Mouse (Mus musculus) kidney, embryonic 15.5 days (tissue): ENCODE results near the gene Cmklr1. TPM values are rescaled to one million over a fixed set of nuclear protein-coding genes. Genes with fewer than 3 reads are reported as not detected.

Experiments
- ATAC-seq: fragments of 200-750 bp; cut with Nextera tagmentation; replicated peaks from 2 replicates; pipeline ENCODE4 v1.8.0; 2017; ENCODE audit warnings: moderate TSS enrichment; ENCODE audit not compliant: low FRiP score
- H3K27ac ChIP-seq: fragments of 300-500 bp; sonication (generic); 2 replicates; pipeline ENCODE4 v1.5.1; 2015; ENCODE audit warnings: mild to moderate bottlenecking, inconsistent platforms
- H3K27me3 ChIP-seq: fragments of 300-500 bp; sonication (generic); 2 replicates; pipeline ENCODE4 v1.6.1; 2015; ENCODE audit warnings: inconsistent platforms
- H3K36me3 ChIP-seq: fragments of 300-500 bp; sonication (generic); 2 replicates; pipeline ENCODE4 v1.6.1; 2015; ENCODE audit warnings: inconsistent platforms
- H3K4me1 ChIP-seq: fragments of 300-500 bp; sonication (generic); 2 replicates; pipeline ENCODE4 v1.6.1; 2015; ENCODE audit warnings: inconsistent platforms
- H3K4me2 ChIP-seq: fragments of 300-500 bp; sonication (generic); 2 replicates; pipeline ENCODE4 v1.6.1; 2015; ENCODE audit warnings: moderate library complexity, mild to moderate bottlenecking, inconsistent platforms
- H3K4me3 ChIP-seq: fragments of 300-500 bp; sonication (generic); replicated peaks from 2 replicates; pipeline ENCODE4 v1.5.1; 2015; ENCODE audit warnings: mild to moderate bottlenecking, inconsistent platforms
- H3K9ac ChIP-seq: fragments of 300-500 bp; sonication (generic); 2 replicates; pipeline ENCODE4 v1.6.1; 2015; ENCODE audit warnings: mild to moderate bottlenecking, inconsistent platforms
- H3K9me3 ChIP-seq: fragments of 300-500 bp; sonication (generic); replicated peaks from 2 replicates; pipeline ENCODE4 v1.6.1; 2016; ENCODE audit warnings: inconsistent platforms
- WGBS: fragments of 180-500 bp; shearing (Covaris S2); methylation state at CpG from one replicate; pipeline ENCODE4 v1.1.7; 2015; ENCODE audit warnings: mixed read lengths; 5-methylcytosine and 5-hydroxymethylcytosine counted together
- polyA plus RNA-seq: library from polyadenylated mRNA; unstranded; fragments of >200 nt; fragmentation: Nextera tagmentation; extraction: Ambion mirVana; gene quantifications from 2 replicates; pipeline ENCODE4 v1.2.1, GENCODE M21; 2015

The Cmklr1 gene
- polyA plus RNA-seq, 1 experiment from 2014 or later, result 5.0 TPM

DNA sequence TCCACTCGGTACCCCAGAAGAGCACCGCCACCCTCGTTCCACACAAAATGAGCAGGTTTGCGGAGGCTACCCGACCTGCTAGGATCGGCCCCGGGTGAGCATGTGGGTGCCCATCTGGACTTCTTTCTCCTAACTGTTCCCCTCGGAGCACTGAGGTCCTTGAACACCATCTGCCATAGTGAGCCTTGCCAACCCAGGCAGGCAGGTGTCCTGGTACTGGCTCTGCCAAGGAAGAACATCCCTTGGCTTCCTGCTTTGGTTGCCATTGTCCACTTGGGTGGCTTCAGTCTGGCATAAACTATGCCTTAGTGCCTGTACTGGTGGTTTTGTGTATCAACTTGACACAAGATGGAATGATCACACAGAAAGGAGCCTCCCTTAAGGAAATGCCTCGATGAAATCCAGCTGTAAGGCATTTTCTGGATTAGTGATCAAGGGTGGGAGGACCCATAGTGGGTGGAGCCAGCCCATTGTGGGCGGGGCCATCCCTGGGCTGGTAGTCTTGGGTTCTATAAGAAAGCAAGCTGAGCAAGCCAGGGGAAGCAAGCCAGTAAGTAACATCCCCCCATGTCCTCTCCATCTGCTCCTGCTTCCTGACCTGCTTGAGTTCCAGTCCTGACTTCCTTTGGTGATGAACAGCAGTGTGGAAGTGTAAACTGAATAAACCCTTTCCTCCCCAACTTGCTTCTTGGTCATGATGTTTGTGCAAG, 28.7 kb upstream of the Cmklr1 start:
- Histone ChIP-seq H3K4me2 (no peak overlapping the region), H3K4me1 (no peaks in the 10 kb centered on the region), H3K4me3 (no peak overlapping the region), H3K27me3 (no peaks in the 10 kb centered on the region), H3K27ac (no peak overlapping the region), H3K9ac (no peak overlapping the region), H3K9me3 (no peaks in the 10 kb centered on the region), H3K36me3 (no peaks in the 10 kb centered on the region)
- WGBS, result 82% methylated on average over 10 of the region's 10 CpGs
- no peak for ATAC-seq

DNA sequence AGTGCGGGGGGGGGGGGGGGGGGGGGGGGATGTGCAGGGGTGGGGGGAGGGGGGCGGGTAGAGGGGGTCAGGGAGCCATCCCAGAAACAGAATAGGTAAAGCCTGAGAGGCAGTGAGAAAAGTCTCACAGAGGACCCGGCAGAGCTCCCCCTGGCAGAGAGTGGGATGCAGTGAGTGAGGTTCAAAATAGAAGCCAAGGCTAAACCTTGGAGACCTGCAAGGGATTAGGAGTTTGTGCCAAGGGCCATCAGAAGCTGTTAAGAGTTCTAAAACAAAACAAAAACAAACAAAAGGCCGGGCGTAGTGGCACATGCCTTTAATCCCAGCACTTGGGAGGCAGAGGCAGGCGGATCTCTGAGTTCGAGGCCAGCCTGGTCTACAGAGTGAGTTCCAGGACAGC, 27.3 kb upstream of the Cmklr1 start:
- Histone ChIP-seq H3K27me3 (no peaks in the 10 kb centered on the region), H3K27ac (no peak overlapping the region)
- no peak for ATAC-seq

DNA sequence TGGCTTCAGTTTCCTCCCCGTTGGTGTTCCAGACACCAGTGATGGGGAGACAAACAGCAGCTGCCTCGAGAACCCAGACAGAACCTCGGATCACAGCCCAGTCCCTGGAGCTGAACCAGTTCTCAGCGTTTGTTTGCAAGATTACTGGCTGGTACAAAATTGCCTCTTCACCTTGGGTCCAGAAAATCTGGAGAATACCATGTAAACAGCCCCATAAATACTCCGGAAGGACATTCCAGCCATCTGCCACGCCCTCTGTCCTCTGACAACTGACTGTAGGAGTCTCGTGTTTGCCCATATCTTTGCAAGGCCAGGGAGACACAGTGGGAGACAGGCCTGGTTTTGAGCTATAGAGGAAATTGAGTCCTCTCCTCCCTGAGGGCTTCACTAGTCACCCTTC, 24.6 kb upstream of the Cmklr1 start:
- Histone ChIP-seq H3K9me3 (no peaks in the 10 kb centered on the region), H3K9ac (no peak overlapping the region), H3K4me3 (no peak overlapping the region), H3K27me3 (no peaks in the 10 kb centered on the region), H3K4me2 (no peak overlapping the region), H3K36me3 (no peaks in the 10 kb centered on the region), H3K27ac (no peak overlapping the region), H3K4me1 (no peaks in the 10 kb centered on the region)
- no peak for ATAC-seq
- WGBS, result 67% methylated on average over 7 of the region's 7 CpGs

More for the DNA sequence above, 27.3 kb upstream of the Cmklr1 start:
- H3K4me1 ChIP-seq, result no peaks in the 10 kb centered on the region
- H3K36me3 ChIP-seq, result no peaks in the 10 kb centered on the region
- no peak overlapping the region for H3K4me2 ChIP-seq
- WGBS, result 86% methylated on average over 5 of the region's 7 CpGs
- H3K9ac ChIP-seq, result no peak overlapping the region
- no peak overlapping the region for H3K4me3 ChIP-seq
- no peaks in the 10 kb centered on the region for H3K9me3 ChIP-seq

DNA sequence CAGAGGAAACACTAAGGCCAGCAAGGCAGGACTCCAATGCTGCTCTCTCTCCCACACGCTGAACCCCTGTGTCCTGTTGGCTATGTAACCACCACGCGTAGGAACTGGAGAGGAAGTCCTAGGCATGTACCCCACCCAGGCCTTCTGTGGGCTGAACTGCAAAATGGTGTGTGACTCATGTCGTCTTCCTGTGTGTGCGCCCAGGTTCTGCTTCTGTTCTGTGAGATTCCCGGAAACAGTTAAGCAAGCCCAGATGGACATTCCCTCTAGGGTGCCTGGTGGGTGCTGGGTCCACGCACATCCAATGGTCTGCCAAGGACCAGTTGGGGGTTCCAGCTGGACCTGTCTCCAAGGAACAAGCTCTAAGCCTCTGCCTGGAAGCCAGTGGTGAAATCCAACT, 22.2 kb upstream of the Cmklr1 start:
- no peaks in the 10 kb centered on the region for H3K9me3 ChIP-seq
- H3K27me3 ChIP-seq, result no peaks in the 10 kb centered on the region
- no peak overlapping the region for H3K27ac ChIP-seq
- no peak overlapping the region for H3K9ac ChIP-seq
- no peak overlapping the region for H3K4me2 ChIP-seq
- no peak overlapping the region for H3K4me3 ChIP-seq
- no peaks in the 10 kb centered on the region for H3K4me1 ChIP-seq
- 77% methylated on average over 7 of the region's 7 CpGs for WGBS
- ATAC-seq, result no peak
- H3K36me3 ChIP-seq, result no peaks in the 10 kb centered on the region

- H3K27ac ChIP-seq, result no peak overlapping the region
- H3K9me3 ChIP-seq, result no peaks in the 10 kb centered on the region
- no peaks in the 10 kb centered on the region for H3K27me3 ChIP-seq
- 76% methylated on average over 6 of the region's 6 CpGs for WGBS
- H3K9ac ChIP-seq, result no peak overlapping the region
- no peak overlapping the region for H3K4me2 ChIP-seq
- ATAC-seq, result no peak
- no peak overlapping the region for H3K4me3 ChIP-seq
- H3K36me3 ChIP-seq, result no peaks in the 10 kb centered on the region
- H3K4me1 ChIP-seq, result no peaks in the 10 kb centered on the region
Observed at GRCm38 (mm10) chr5:113670597-113670996, 20.4 kb upstream of the Cmklr1 start.

DNA sequence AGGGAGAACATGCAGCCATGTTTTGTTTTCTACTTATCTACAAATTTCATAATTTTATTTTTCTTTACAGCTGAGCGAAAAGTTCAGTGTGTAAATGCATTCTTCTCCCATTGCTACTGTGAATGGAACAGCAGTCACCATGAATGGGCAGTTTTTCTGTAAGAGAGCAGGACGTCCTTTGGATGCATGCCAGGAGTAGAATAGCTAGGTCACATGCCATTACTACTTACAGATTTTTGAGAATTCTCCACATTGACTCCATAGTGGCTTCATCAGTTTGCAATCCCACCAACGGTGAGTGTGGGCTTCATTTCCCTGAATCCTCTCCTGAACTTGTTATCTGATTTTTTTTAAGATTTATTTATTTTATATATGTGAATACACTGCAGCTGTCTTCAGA, 19.9 kb upstream of the Cmklr1 start:
- H3K27ac ChIP-seq, result no peak overlapping the region

DNA sequence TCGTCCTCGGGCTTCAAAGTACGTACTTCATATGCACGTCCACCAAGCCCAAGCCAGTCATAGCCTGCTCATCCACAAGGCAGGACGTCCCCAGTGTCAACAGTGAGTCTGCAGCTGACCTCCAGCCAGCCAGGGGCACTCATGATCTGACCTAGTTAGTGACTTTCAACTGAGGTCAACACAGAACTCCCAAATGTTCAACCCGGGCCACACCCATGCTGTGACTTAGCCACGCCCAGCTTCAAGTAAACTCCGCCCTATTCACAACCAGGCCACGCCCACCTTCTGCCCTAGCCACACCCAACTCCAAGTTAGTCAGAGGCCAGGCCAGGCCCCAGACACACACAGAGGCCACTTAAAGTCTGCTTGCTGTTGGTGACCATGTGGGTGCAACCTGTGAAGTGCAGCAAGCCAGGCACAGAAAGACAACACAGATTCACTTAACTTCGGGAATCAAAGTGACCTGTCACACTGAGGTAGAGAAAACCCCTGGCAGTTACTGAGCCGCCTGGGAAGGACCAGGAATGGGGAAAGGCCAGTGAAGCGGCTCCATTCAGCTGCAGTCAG, 14.5 kb upstream of the Cmklr1 start:
- WGBS, result 75% methylated on average over 12 of the region's 12 CpGs
- no peaks in the 10 kb centered on the region for H3K27me3 ChIP-seq

More for the DNA sequence above, 19.9 kb upstream of the Cmklr1 start:
- WGBS, result 73% methylated on average over 3 of the region's 3 CpGs
- no peaks in the 10 kb centered on the region for H3K4me1 ChIP-seq
- no peaks in the 10 kb centered on the region for H3K27me3 ChIP-seq
- H3K4me2 ChIP-seq, result no peak overlapping the region
- H3K4me3 ChIP-seq, result no peak overlapping the region
- no peaks in the 10 kb centered on the region for H3K36me3 ChIP-seq
- H3K9me3 ChIP-seq, result no peaks in the 10 kb centered on the region
- ATAC-seq, result no peak
- H3K9ac ChIP-seq, result no peak overlapping the region

GRCm38 (mm10) chr5:113664127-113664526, 13.9 kb upstream of the Cmklr1 start:
- no peaks in the 10 kb centered on the region for H3K27me3 ChIP-seq

More for the DNA sequence above, 14.5 kb upstream of the Cmklr1 start:
- H3K36me3 ChIP-seq, result no peaks in the 10 kb centered on the region
- H3K4me1 ChIP-seq, result no peaks in the 10 kb centered on the region
- no peak overlapping the region for H3K4me3 ChIP-seq
- no peak for ATAC-seq
- H3K9ac ChIP-seq, result no peak overlapping the region
- no peak overlapping the region for H3K4me2 ChIP-seq
- H3K27ac ChIP-seq, result no peak overlapping the region
- H3K9me3 ChIP-seq, result no peaks in the 10 kb centered on the region

GRCm38 (mm10) chr5:113660872-113661271, 10.6 kb upstream of the Cmklr1 start:
- H3K9ac ChIP-seq, result no peak overlapping the region
- no peaks in the 10 kb centered on the region for H3K9me3 ChIP-seq
- no peak for ATAC-seq
- no peaks in the 10 kb centered on the region for H3K4me1 ChIP-seq
- no peaks in the 10 kb centered on the region for H3K36me3 ChIP-seq
- H3K4me3 ChIP-seq, result no peak overlapping the region
- H3K4me2 ChIP-seq, result no peak overlapping the region
- 59% methylated on average over 10 of the region's 10 CpGs for WGBS
- no peaks in the 10 kb centered on the region for H3K27me3 ChIP-seq
- H3K27ac ChIP-seq, result no peak overlapping the region

More at GRCm38 (mm10) chr5:113664127-113664526, 13.9 kb upstream of the Cmklr1 start:
- no peaks in the 10 kb centered on the region for H3K36me3 ChIP-seq
- no peak overlapping the region for H3K4me3 ChIP-seq
- H3K4me1 ChIP-seq, result no peaks in the 10 kb centered on the region
- H3K27ac ChIP-seq, result no peak overlapping the region
- no peaks in the 10 kb centered on the region for H3K9me3 ChIP-seq
- H3K4me2 ChIP-seq, result no peak overlapping the region
- H3K9ac ChIP-seq, result no peak overlapping the region
- 99% methylated on average over 6 of the region's 6 CpGs for WGBS
- ATAC-seq, result no peak

DNA sequence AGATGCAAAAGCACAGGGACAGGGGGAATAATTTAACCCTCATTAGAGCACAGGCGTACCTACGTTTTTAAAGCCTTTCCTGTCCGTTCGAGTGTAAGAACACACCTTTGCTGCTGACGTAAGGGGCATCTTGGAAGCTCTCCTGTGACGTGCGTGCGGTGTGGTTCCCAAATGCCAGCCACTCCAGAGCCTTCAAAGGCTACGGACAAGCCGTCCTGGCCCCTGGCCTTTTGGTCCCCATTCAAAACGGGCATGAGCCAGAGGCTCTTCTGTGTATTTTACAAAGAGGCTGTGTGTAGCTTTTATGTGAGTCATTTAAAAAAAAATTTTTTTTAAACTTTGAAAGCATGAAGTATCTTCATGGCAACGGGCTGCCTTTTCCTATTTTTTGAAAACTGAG, 4.6 kb upstream of the Cmklr1 start:
- H3K9ac ChIP-seq, result no peak overlapping the region
- WGBS, result 66% methylated on average over 12 of the region's 12 CpGs

GRCm38 (mm10) chr5:113654206-113654605, 4.0 kb upstream of the Cmklr1 start:
- no peak overlapping the region for H3K4me3 ChIP-seq
- peaks cover 21% of the 10 kb centered on the region for H3K27me3 ChIP-seq
- no peaks in the 10 kb centered on the region for H3K9me3 ChIP-seq
- H3K4me1 ChIP-seq, result peaks cover 19% of the 10 kb centered on the region
- H3K9ac ChIP-seq, result no peak overlapping the region
- H3K4me2 ChIP-seq, result no peak overlapping the region
- H3K27ac ChIP-seq, result no peak overlapping the region
- no peaks in the 10 kb centered on the region for H3K36me3 ChIP-seq
- WGBS, result 78% methylated on average over 11 of the region's 11 CpGs
- ATAC-seq, result no peak

More for the DNA sequence above, 4.6 kb upstream of the Cmklr1 start:
- ATAC-seq, result no peak
- peaks cover 14% of the 10 kb centered on the region for H3K27me3 ChIP-seq
- no peak overlapping the region for H3K4me2 ChIP-seq
- H3K4me1 ChIP-seq, result peaks cover 16% of the 10 kb centered on the region
- H3K36me3 ChIP-seq, result no peaks in the 10 kb centered on the region
- H3K27ac ChIP-seq, result no peak overlapping the region
- no peaks in the 10 kb centered on the region for H3K9me3 ChIP-seq
- no peak overlapping the region for H3K4me3 ChIP-seq

- no peak overlapping the region for H3K4me3 ChIP-seq
- H3K4me1 ChIP-seq, result peaks cover 19% of the 10 kb centered on the region
- no peak overlapping the region for H3K9ac ChIP-seq
- H3K27me3 ChIP-seq, result peaks cover 28% of the 10 kb centered on the region
- no peak for ATAC-seq
- no peaks in the 10 kb centered on the region for H3K9me3 ChIP-seq
- H3K4me2 ChIP-seq, result no peak overlapping the region
- whole genome bisulfite sequencing, result 25% methylated on average over 5 of the region's 5 CpGs
- H3K27ac ChIP-seq, result no peak overlapping the region
- H3K36me3 ChIP-seq, result no peaks in the 10 kb centered on the region
Observed at GRCm38 (mm10) chr5:113652215-113652614, 2.0 kb upstream of the Cmklr1 start.
